Mouse (Mus musculus): ENCODE results near the gene Epb41l5. TPM values are rescaled to one million over a fixed set of nuclear protein-coding genes. Genes with fewer than 3 reads are reported as not detected.

Epb41l5 gene
- polyA plus RNA-seq, 1 experiment from 2014 or later: 9.8 TPM

DNA sequence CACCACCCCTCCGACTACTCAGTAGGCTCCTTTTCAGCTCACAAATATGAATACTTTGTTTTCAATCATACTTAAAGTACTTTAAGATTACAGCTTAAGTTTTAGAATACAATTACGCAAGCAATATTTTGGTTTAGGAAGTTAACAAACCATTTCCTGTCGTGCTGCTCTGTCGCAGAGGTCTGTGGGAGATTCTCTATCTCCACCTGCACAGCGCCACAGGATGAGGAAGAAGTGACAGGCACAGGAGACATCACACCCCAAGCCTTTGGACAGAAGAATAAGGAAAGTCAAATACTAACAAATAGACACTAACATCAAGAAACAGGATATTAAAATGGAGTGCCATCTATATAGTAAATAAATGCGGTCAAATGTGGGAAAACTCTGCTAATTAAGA lies 49.9 kb downstream of the Epb41l5 start:
- DNase-seq (ENCODE audit: low spot score): peak; percentile 21

DNA sequence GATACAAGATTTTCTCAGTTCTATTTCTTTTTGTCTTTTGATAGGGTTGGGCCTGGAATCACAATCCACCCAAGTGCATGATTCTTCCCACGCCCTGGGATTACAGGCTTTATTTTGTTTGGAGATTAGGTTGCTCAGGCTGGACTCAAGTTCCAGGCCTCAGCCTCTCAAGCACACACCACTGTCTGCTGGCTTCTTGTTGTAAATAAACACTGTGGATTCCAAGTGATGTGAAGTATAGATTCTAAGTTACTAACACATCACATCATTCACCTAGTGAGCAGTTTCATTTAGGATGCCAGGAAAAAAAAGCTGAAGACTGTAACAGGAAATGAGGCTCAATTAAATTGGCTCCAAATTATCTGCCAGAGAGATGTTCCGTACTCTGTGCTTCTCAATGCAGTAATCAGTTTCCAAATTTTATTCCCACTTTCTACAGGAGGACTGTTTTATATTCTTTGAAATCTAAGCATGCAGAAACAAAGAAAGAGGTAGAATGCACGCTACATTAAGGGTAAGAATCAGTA lies 51.8 kb downstream of the Epb41l5 start:
- DNase-seq (ENCODE audit: low spot score): no peak

DNA sequence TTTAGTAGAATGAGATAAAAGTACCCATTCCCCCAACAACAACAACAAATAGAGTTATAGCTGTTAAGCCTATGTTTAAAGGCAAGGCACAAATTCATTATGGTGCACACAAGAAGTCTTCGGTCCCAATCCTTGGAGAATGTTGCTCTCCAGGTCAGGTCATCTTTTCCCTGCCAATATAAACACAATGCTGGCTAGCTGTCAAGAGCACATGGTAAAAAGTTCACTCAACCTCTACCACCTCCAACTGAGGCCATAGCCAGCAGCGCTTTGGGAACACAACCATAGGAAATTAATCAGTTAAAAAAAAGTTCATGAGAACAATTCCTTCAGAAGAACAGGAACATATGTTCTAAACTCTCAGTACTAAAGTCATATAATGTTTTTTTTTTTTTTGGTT lies 58.8 kb downstream of the Epb41l5 start:
- DNase-seq (ENCODE audit: low spot score): no peak

DNA sequence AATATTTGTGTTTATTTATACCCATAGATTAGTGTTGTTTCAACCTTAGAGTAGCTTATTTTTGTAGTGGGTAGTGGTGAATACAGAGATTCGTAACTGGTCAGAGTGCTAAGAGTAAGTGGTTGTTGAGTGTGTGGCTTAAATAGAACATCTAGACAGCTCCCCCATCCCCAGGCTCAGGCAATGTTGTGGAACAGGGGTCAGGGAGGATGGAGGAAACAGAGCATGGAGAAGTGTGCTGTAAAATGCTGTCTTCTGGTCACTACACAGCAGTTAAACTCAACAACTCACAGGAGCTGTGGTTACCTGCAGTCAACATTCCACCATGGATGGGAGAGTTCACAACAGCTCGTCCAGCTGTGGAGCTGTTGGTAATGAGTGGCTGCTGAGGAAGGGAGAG lies 63.8 kb downstream of the Epb41l5 start:
- DNase-seq (ENCODE audit: low spot score): no peak

DNA sequence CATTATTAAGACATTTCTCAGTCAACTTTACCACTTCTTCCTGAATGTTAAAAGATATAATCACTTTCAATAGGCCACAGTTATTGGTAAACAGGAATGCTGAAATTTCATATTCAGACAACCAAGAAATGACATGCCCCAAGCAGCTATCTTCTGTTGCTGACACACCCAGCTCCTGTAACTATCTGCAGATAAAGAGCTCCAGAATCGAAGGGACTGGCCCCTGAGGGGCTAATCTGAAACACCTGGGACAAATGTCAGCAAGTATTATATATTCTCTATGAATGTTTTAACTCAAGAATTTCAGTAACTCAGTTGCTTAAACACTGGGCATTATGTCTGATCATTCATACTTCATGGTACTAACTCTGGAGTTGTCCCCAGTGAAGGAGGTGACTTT lies 78.7 kb downstream of the Epb41l5 start:
- no peak for DNase-seq (ENCODE audit: low spot score)

DNA sequence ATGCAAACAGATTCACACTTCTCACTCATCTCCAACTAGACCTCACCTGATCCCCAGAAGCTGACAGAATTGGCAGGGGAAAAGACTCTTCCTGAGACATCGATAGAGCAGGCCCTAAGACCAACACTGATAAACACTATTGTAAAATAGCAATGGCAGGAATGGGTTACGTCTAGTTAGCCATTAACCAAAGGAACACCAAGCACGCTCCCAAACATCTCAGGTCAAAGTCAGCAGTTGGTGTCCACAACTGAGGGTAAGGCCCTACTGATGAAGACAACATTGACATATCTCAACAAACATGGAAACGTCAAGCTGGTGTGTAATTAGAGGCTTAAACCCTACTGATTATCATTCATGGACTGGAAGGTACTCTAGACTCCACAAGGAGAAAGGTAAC lies 83.3 kb downstream of the Epb41l5 start:
- DNase-seq (ENCODE audit: low spot score): no peak

DNA sequence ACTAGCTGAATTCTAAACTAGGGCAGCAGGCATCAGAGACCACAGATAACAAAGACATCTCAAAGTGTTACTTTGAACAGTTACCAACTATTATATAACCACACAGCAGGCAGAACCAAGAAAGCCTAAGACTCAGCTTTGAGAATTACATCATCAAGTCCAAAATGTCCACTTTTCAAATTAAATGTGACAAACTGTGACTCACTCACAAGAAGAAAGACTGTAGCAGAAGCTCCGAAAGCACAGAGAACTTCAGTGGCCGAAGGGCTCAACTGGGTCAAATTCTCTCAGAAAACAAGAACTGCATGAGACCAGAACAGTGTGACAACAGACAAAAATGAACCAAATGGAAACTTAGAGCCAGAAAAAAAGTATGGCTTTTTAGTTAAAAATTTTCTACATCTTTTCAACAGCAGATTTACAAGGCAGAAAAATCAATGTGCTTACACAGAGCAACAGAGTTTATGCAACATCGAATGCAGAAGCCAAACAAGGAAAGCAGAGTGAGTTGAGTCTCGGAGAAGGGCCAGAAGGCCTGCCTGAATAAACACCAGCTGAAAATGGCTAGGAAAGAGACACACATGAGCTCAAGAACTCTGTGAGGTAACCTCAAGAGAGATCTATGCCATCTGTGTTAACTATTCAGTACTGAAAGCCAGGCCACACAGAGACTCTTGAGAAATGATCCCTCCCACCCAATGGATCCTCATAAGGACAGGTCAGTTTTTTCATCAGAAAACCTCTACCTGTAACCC lies 91.0 kb downstream of the Epb41l5 start:
- no peak for DNase-seq (ENCODE audit: low spot score)

DNA sequence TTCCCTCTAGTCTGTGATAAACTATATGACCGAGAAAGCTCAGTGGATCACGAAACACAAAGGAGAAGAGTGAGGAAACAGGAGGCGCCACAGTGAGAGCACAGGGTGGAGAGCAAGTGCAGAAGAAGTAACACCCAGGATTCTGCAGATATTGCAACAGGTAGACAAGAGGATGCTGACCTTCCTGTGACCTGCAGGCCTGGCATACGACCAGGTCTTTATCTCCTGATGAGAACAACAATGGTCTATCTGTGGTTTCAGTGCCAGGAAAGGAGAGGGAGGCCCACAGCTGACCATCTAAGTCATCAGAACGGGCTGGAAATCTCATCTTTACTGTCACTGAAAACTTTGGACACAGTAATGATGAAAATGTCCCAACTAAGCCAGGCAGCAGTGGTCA lies 93.1 kb downstream of the Epb41l5 start:
- no peak for DNase-seq (ENCODE audit: low spot score)

DNA sequence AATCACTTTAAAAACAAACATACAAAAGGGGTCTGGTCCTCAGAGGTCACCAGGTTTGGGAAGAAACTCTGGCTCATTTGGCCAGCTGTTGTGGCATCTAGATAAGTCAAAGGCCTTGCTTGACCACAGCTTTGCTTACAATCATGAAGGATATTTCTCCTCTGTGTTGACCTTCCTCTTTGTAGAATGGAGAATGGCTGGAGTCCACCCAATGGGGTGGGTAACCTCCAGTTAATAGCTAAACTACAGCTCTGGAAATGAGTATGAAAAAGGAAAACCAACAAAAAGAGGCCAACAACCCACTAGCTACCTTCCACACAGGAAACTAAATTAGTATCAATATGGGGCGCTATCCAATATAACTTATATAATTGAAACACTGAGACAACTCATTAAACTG lies 97.1 kb downstream of the Epb41l5 start:
- DNase-seq (ENCODE audit: low spot score): no peak

DNA sequence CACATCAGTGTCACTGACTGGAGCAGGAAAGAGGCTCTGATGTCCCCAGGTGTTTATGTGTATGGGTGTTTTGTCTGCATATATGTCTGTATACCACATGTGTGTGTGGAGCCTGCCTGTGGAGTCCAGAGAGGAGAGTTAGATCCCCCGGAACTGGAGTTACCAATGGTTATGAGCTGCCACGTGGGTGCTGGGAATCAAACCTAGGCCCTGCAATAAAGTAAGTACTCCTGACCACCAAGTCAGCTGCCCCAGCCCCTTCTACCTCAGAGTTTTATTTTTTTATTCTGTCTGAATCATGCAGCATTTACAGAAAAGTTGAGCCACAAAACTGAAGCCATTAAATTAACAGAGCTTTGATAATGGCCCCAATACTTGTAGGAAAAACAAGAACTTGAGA lies 98.7 kb downstream of the Epb41l5 start:
- DNase-seq (ENCODE audit: low spot score): no peak

DNA sequence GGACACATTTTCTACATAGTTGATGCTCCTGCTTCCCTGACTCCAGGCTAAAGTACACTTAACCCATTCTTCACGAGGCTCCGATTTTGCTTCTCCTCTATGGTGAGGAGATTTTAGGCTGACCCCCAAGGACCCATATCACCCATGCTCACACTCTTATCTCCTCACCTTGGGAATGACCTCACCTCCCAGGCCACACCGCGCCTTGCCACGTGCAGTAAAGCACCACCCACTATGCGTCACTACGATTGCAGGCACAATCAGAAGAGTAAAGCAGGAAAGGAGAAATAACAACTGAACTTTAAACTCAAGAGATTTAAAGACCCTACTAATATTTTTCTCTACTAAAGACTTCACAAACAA lies 99.5 kb downstream of the Epb41l5 start:
- DNase-seq (ENCODE audit: low spot score): no peak

DNA sequence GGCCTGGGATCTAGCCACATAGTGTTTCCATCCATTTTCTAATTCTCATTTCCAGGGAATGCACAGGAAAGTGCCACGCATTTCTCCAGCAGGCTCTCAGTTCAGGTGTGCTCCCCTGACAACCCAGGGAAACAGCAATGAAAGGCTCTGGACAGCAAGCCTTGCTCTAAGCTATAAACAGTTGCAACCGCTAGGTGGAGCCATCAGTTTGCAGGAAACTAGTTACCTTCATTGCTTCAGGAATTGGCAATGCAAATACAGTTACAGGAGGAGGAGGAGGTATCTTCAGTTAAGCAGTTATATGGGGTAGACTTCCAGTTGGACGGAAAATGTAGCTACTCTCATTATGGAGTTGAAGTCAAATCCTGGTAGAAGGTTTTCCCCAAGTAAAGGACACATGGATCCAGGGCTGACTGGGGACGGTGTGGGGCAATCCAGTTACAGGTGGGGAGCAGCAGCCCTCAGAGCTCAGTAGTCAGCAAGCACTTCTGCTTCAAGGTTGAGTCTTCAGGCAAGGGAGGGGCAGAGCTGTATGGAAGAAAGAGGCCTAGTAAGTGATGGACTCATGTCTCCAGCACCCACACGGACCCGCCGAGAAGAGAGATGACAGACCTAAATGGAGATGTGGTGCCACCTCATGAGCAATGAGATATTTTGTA lies 100.0 kb downstream of the Epb41l5 start:
- DNase-seq (ENCODE audit: low spot score): peak; percentile 75

DNA sequence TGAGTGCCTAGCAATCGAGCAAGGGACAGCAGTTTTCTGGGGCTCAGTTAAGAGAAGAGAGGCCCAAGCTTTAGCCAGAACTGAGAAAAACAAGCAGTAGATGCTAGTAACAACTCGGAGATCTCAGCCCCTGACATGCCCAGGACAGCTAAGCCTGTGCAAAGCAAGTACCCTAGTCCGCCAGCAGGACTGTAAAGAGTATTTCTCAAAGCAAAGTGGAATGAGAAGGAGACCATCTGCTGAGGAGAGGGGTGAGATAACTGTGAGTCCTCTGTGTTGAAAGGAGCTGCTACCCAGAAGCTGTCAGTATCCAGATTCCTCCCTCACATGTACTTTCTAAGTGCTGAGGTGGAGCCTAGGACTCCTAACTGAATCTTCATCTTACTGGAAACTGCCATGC lies 102.3 kb downstream of the Epb41l5 start:
- DNase-seq (ENCODE audit: low spot score): no peak

DNA sequence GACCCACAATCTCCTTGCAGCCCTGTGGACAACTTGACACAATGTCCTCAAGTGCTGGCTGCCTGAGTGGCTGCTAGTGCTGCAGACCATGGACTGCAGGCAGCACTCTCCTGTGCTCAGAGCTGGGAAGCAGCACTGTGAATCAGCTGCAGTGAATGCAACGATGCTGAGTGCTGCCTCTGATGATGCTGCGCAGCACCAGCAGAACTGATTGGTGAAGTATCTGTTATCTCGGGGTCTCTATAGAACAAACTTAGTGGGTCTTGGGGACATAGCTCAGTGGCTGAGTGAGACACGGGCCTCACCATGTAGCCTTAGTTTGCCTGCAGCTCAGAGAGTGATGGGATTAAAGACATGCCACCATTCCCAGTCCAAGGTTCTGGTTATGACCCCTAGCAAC lies 103.1 kb downstream of the Epb41l5 start:
- no peak for DNase-seq (ENCODE audit: low spot score)

DNA sequence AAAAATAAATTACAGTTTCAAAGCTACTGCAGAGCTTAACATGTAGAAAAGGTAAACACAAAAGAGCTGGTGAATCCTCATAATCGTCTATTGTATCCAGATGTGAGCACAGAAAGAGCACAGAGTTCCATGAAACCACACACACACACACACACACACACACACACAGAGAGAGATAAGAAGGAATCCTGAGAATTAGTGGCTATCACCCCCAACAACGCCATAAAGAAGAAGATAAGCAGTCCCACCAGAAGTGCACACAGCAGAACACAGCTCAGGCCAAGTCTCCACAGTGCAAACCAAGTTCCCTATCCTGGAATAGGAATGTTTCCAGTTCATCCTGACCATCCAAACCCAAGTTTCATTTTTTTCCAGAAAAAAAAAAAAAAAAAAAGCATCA lies 103.6 kb downstream of the Epb41l5 start:
- DNase-seq (ENCODE audit: low spot score): no peak

DNA sequence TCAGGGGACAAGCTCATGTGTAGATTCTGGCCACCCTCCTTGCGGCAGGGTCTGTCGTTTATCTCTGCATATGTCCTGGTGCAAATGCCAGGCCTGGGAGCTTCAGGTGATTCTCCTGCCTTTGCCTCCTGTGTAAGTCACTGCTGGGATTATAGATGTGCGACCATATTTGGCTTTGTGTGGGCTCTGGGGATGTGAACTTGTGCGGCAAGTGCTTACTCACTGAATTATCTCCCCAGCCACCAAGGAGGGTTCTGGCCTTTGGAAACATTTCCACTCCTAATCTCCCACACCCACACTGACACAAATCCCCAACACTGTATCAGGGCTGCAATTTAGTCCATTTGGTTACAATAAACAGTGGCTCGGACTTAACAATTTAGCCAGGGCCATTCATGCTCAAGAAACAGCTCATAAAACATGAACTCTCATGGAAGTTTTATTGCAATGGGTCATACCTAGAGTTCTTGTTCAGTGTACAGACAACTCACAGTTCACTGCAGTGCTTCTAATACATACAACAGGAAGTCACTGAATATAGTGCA lies 104.1 kb downstream of the Epb41l5 start:
- no peak for DNase-seq (ENCODE audit: low spot score)

DNA sequence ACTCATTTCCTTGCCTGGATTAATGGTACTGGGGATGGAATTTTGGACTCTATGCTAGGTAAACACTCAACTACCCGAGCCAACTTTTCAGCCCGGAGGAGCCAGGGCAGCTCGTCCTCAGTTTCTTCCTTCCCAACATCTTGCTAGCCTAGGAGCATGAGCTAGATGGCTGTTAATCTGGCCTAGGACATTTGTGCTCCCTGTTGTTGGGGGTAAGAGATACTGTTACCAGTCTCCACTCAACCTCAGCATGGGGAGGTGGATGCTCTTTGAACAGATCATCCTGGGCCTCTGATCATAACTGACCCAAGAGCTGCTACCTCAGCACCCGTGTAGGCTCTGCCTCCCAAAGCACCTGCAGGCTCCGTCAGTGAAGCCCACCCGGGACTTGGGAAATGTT lies 105.5 kb downstream of the Epb41l5 start:
- DNase-seq (ENCODE audit: low spot score): no peak

DNA sequence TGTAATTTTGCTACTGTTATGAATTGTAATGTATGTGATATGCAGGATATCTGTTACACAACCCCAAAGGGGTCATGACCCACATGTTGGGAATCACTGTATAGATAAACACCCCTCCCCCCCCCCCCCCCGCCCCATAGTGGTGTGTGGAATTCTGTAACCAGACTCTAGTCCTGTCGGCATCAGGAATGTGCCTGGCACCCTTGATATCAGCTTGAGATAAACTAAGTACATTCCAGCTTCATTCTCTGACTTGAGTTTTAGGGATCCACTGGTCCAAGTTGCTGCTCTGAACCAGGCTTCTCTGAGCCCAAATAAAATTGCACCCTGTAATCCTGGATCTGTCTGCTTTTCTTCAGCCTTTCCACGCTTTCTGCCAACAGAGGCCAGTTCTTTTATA lies 107.2 kb downstream of the Epb41l5 start:
- DNase-seq (ENCODE audit: low spot score): no peak

DNA sequence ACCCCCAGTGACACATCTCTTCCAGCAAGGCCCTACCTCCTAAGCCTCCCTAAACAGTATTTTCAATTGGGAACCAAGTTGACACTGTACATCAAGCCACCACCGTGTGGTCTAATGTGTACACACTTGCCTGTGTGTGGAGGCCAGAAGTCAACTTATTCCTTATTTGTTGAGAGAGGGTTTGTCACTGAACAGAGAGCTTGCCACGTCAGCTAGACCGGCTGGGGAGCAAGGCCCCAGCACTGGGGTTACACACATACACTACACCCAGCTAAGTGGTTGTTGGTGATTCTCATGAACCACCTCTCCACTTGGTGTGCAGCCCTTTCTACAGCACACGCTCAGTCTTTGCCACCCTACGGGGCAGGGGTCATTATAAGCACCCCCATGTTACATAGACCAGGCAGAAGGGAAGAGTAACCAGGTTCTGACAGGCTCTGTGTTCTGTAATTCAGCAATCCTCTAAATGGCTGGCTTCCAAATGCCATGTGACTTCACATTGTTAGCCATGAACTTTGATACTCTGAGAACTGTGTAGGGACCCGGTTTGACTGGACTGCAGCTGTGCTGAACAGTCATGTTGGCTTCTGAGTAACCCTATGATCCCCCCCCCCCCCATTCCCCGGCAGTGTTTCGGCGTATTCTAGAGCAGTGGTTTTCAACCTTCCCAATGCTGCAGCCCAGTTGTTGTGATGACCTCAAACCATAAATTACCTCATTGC lies 107.8 kb downstream of the Epb41l5 start:
- DNase-seq (ENCODE audit: low spot score): no peak

DNA sequence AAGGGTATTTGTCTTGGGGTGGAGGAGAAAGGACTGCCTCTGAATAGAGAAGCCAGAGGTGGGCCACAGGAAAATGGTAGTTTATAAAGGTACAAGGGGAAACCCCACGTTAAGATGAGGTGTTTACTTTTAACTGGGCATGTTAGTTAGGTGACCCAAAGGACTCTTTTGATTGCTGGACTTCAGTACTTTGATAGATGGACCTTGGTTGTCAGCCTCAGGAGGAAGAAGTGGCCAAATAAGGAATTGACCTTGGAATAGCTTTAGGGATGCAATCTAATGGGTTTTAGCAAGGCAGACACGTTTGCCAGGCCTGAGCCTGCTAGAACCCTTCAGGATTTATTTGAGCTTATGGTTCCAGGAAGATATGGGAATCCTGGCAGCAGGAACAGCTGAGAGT lies 109.5 kb downstream of the Epb41l5 start:
- no peak for DNase-seq (ENCODE audit: low spot score)

DNA sequence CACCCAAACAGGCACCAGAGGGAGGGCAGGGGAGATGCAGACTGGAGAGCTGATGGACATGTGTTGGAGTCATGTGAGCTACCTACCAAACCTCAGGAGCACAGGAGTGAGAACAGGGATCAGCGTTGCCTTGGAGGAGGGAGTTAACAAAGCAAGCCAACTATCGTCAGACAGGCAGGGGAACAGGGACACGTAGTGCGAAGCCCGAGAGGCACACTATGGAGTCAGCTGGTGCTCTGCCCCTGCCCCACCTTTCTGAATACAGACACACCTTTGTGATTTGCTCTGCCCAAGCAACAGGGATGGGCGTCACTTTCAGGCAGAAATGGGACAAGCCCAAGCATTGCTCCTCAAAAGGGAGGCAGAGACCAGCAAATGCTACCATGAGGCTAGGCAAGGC lies 111.1 kb downstream of the Epb41l5 start:
- DNase-seq (ENCODE audit: low spot score): no peak

DNA sequence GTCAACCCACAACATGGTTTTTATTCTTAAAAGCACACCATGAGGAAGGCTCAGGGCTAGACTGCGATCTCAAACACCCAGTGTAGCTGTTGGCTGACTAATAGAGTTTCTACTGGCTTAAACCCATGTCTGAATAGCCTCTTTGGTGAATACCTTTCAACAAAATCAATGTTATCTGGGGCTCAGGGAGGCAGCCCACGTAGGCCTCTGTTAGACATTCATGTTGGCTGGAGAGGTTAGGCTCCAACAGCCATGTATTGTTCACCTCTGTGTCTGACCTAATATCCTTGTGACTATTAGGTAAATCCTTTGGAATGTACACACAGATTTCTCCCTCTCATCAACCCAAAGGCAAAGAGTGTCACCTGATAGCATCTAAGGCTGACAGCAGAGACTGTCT lies 112.7 kb downstream of the Epb41l5 start:
- DNase-seq (ENCODE audit: low spot score): no peak
